Mouse (Mus musculus) adrenal gland, postnatal 10 days (tissue): ENCODE results near the gene Slc5a1. TPM values are rescaled to one million over a fixed set of nuclear protein-coding genes. Genes with fewer than 3 reads are reported as not detected.
A peak's percentile ranks its signal among the peaks of the same experiment; 100 is the strongest.

ENCODE experiments used
- DNase-seq: peaks from one replicate; pipeline ENCODE4 v3.0.0; 2021; ENCODE audit warnings: mixed read lengths
- total RNA-seq, 2 experiments: library from RNA; stranded (reverse); gene quantifications; 2 replicates each; pipeline ENCODE4 v1.2.3; 2021

Gene Slc5a1
- total RNA-seq, 2 experiments from 2014 or later, result 0.06 to 0.12 TPM

DNA sequence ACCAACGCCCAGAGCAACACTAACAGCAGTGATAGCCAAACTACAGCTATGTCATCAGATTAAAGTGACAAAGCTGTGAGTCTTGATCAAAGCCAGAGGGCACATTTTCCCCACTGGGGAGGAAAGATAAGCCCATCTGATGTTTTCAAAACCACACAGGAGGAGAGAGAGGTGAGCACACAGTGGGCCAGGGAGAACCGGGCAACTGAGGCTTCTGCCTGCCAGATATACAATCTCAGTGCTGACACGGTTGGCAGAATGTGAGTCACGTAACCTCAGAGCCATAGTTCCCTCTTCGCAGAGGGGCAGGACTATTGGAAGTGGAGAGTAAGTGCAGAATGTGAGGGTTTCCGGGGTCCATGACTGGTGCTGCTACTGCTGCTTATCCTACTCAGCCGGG lies 89.5 kb downstream of the Slc5a1 start:
- no peak for DNase-seq

DNA sequence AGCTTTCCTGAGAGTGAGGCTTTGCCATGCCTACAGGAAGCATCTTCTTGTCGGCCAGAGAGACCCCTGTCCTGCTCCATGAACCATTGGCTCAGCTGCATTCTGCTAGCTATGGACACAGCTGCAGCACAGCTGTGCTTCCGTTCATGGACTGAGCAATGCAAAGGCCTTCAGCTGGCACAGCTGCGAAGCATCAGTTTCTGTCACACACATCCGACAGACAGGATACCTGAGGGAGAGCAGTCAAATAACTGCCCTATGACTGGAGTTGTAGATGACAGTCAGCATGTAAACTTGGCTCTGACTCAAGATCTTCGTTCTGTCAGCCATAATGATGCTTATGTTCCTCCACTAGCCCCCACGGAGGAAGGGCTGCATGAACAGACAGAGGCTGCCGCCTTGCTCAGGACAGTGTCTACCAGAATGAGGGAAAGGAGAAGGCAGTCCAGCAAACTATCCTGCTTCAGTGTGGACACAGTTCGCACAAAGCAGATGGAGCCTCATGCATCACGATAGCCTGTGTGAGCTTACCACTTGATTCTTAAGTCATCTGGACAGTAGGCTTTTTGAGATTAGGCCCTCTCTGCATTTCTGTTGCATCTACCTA lies 91.3 kb downstream of the Slc5a1 start:
- no peak for DNase-seq

DNA sequence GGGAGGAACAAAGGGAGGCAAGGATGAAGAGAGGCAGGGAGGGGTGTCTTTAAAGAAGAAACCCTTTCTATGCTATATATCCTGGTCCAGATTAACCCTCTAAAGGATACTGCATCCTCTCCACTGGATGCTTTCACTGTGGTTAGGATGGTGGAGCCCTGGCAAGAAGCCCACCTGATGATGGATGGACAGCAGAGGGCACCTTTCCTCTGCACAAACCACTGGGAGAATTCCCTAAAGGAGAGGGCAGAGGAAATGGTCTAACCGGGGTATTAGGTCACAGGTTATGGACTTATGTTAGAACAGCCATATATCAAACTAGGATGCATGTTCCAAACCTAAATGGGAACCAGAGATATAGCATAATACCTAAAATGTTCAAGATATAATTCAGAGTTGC lies 96.1 kb downstream of the Slc5a1 start:
- no peak for DNase-seq

DNA sequence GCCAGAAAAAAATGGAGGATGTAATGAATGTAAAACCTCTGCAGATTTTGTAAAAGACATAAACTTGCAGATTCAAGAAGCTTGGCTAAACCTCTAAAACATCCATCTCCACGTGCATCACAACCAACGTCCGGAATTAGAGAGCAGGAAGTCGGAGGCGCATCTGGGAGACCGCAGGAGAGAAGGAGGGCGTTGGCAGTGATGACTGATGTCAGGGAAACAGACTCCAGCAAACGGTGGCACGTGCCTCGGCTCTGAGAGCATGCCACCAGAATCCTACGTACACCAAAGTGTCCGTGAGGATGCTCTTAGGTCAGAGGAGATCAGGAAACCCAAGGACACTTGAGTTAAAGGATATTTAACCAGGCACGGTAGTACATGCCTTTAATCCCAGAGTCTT lies 97.7 kb downstream of the Slc5a1 start:
- DNase-seq, result no peak

DNA sequence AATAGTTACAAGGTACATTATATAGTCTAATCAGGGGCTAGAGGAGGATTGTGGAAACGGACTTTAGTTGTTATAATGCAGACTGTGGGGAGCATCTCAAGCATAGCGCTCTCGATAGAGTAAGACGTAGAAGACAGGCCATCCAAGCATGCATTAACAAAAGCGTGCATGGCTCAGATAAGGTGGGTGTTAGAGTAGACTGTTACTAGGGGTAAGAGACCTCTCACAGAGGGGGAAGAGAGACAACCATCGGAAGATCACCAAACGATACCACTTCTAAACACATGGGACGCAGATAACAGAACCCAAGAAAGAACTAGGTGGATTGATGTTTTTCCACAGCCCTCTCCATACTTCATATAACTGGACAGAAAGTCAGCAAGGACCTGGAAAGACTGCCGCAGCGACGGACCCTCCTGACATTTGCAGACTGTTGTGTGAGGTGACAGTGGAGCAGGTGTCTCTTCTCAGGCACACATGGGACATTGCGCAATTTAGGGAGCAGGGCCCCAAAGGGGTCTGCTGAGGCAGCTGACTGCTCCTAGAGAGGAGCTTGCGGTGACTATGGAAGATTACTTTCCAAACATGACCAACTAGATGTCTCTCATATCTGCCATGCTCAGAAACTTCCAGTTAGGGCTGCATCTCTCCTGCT lies 98.6 kb downstream of the Slc5a1 start:
- DNase-seq, result no peak

DNA sequence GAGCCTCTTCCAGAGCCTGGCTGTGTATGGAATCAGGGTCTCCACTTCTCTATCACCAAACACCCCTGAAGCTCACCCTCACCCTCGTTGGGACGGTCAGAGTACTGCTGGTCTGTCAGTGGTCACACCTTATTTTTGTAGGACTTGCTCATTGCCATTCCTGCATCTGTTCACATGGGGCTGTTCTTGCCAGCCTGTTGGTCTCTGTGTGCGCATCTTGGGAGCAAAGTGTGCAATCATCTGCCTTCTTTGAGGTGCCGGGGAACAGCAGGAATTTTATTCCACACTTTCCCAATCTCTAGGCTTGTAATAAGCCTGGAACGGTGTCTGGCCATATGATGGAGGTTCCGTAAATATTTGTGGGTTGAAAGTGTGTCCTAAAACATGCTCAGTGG lies 99.1 kb downstream of the Slc5a1 start:
- no peak for DNase-seq

DNA sequence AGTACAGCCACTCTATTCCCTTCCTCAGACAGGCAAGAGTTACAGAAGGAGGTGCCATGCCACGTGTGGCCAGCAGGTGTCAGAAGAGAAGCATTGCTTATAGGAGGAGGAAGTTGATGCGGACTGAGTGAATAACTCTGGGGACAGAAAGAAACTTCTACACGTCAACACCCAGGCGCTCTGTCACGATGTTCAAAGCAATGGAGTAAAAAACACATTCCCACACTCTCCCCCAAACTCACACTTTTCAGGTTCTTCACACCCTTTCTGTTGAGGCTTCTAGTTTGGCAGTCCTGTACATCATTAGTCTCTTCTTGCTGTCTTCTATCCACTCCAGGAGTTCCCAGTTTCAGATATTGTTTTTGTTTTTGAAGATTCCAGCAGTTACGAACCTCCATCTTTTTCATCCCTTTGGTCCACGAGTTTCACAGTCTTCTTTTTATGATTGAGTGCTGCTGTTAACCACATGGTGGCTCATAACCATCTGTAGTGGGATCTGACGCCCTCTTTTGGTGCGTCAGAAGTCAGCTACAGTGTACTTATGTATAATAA lies 99.7 kb downstream of the Slc5a1 start:
- peak; percentile 88 for DNase-seq

DNA sequence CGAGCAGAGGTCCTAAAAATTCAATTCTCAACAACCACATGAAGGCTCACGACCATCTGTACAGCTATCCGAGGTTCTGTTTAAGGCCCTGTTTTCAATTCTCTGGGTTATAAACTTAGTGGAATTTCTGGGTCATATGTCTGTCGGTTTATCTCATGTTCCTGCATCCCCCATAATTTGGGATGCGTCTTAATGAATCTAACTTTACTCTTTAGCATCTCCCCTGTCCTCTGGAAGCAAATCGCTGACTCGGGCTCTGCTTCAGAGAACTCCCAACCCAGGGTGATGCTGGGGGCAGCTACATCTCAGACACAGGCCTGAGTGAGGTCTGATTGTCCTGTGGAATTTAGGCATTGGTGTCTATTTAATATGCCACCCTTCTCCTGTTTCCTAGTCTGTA lies 100.3 kb downstream of the Slc5a1 start:
- DNase-seq, result no peak

DNA sequence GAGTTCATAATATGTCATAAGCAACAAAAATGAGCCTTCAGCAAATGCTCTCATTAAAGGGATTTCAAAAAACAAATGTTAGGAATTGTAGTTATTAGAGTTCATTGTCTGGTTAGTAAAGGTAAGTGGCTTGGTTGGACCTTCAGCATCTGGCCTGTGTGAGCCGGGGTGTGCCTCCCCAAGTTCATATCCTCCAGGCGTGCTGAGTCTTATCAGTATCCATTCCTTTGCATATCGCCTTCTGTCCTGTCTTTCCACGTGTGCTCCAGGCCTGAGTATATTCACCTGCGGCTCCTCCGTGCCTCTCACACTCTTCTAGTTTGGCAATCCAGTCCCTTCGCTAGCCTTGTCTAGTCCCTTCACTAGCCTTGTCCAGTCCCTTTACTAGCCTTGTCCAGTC lies 102.3 kb downstream of the Slc5a1 start:
- no peak for DNase-seq

DNA sequence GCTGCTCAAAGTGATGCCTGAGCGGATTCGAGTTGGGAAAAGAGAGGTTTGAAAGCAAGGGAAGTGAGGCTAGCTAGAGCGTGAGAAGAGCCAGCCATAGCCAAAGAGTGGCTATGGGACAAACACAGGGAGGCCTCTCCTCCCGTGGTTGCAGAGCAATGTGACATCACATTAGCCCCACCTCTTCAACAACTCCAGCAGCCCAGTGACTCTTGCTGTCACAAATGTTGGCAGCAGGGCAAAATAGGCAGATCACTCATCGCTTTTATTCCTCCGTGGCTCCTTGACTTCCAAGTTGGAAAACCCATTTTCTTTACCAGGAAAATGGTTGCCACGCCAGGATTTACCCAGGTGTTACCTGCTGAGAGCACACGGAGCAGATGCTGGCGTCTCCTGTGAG lies 103.1 kb downstream of the Slc5a1 start:
- DNase-seq, result no peak

DNA sequence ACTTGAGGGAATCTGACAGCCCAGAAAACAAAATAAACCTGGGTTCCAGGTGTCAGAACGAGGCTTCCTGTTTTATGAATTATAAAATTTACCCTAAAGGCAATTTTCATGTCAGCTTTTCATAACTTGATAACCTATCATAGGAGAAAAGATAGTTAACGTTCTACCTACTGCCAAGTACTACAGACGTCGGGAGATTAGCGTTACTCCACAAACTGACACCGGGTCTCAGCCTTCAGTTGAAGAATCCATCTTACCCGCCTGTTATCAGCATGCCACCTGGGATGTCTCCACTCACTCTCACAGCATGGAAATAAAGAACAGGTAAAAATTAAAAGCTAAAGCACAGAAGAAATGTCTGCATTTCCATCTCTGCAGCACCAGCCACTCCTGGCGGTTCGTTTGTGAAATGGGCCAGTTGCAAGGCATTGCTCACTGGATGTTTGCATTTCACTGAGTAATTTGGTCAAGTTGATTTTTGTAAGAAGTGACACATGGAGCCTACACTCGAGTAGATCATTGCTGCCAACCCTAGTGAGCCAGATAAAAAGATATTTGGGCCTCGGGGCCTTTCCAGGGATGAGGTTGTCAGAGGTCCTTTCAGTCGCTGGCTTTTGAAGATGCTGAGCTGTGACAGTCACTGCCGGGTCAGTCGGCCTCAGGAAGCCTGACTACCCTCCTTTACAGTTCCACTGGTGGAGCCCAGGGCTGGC lies 104.7 kb downstream of the Slc5a1 start:
- DNase-seq, result no peak

DNA sequence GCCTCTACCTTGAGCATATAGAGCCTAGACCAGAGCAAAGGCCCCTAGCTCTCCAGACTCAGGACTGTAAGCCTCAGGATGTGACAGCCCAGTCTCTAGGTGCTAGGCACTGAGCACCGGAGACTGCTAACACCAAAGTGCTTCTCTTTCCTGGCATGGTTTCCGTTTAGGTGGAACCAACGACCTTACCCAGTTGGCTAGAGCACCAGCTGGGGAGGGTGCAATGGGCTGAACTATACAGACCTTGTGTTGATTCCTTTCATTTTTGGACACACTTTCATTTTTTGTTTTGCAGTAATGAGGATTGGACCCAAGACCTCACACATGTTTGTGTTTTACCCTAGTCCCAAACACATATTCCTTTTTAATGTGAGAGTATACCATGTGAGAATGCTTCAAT lies 106.5 kb downstream of the Slc5a1 start:
- DNase-seq, result peak; percentile 43

DNA sequence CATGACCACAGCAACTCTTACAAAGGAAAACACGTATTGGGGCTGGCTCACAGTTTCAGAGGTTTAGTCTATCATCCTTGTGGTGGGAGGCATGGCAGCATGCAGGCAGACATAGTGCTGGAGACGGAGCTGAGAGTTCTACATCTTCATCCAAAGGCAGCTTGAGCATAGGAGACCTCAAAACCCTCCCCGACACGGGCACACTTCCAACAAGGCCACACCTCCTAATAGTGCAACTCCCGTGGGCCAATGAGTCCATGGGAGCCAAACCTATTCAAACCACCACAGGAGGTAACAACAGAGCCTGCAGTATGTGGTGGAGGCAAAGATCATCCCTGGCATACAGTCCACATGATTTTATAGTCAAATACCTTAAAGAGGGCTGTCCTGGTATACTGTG lies 107.2 kb downstream of the Slc5a1 start:
- DNase-seq, result peak; percentile 61

Other genes with a start within 250 kb of the Slc5a1 start
- 10 to 100 TPM; 21.4 to 25.0 TPM for gene Prr14l, start 250.0 kb upstream of the Slc5a1 start, total RNA-seq
- gene Depdc5, start 240.5 kb upstream of the Slc5a1 start, total RNA-seq, result 10 to 100 TPM; 30.1 to 38.4 TPM
- gene Ywhah, start 85.4 kb upstream of the Slc5a1 start, total RNA-seq, result 100 to 1,000 TPM; 137 to 144 TPM
- 1 to 10 TPM; 7.8 to 8.5 TPM for gene Spon2, start 114.2 kb downstream of the Slc5a1 start, total RNA-seq
- gene Ctbp1, start 170.8 kb downstream of the Slc5a1 start, total RNA-seq, result 100 to 1,000 TPM; 202 to 229 TPM
- 10 to 100 TPM; 86.8 to 97.7 TPM for gene Maea, start 231.3 kb downstream of the Slc5a1 start, total RNA-seq